Mouse (Mus musculus): ENCODE results near the gene Vmn2r16.

Gene Vmn2r16

DNA sequence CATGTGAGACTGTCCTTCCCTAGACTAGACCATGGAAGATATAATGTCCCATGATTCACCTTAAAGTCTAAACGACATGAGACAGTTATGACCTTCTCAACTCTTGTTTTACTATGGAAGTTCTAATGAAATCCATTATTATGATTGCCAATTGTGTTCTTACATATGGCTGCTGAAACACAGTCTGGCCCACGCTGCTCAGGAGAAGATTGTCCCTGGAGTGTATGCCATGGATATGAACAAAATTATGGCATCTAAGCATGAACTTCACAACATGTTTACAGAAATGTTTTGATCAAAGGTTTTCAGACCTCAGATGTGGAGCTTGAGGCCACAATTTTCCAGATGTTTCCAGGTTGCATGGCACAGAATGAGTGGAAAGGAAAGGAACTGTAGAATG lies at the start of gene Vmn2r16:
Gene Vmn2r16 (plus strand): TSS at position 301 of the 400 bp plus-strand sequence.
- DNase-seq, result no peak

DNA sequence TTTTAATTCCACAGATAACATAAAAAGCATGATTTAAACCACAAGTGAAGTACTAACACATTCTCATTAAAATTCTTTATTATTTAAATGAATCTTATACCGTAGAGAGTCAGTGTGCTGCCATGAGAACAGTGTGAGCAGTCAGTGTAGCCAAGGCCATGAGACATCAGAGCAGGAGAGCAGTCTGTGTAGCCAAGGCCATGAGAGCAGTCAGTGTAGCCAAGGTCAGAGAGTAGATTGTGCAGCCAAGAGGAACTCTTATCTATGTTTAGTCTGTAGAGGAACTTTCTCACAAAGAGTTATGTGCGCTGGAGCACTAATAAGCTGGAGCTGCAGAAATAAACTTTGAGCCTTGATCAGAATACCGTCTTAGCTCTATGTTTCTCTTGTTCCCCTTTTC lies 35.3 kb upstream of the Vmn2r16 start:
- no peak for DNase-seq

DNA sequence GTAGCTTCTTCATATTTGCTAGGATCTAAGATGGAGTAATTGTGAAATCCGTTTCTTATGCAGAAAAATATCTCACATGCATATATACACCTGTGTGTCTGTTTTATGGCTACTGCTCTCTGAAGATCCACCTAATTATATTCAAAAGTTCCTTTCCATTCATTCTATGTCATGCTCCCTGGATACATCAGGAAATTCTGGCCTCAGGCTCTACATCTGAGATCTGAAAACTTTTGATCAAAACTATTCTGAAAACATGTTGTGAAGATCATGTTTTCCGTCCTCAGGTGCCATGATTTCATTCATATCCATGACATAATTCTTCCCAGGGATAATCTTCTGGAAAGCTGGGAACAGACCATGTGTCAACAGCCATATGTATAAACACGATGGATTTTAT lies 32.4 kb upstream of the Vmn2r16 start, which contains the start of gene Vmn2r15:
Gene Vmn2r15 (minus strand): TSS at position 101 of the 400 bp plus-strand sequence.
- no peak for DNase-seq

DNA sequence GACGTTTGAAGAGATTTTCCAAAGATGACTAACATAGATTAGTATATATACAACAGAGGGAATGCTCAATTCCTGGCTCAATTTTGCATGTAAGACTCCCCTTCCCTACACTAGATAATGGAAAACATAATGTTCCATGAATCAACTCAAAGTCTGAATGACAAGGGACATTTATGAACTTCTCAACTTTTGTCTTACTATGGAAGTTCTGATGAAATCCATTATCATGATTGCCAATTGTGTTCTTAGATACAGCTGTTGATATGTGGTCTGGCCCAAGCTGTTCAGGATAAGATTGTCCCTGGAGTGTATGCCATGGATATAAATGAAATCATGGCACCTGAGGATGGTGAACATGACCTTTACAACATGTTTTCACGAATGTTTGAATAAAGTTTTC lies 89.4 kb downstream of the Vmn2r16 start, which contains the start of gene Vmn2r17:
Gene Vmn2r17 (plus strand): TSS at position 301 of the 400 bp plus-strand sequence.
- no peak for DNase-seq
